Mouse (Mus musculus): ENCODE results near the gene Kif2c.

Kif2c gene

DNA sequence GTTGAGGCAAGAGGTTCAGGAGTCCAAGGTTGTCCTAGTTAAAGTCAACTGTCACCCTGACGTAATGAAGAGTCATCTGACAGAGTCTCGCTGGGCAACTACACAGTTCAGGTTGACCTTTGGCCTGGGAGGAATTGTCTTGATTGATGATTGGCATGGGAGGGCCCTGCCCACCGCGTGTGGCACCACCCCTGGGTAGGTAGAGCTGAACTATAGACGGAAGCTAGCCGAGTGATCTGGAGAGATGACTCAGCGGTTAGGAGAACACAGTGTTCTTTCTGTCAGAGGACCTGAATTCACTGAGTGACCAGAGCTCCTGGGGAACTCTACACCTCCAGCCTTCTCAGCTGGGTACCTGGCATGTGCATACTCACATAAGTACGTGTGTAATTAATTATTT lies 46.4 kb downstream of the Kif2c start:
- DNase-seq (ENCODE audit: low spot score) = no peak

DNA sequence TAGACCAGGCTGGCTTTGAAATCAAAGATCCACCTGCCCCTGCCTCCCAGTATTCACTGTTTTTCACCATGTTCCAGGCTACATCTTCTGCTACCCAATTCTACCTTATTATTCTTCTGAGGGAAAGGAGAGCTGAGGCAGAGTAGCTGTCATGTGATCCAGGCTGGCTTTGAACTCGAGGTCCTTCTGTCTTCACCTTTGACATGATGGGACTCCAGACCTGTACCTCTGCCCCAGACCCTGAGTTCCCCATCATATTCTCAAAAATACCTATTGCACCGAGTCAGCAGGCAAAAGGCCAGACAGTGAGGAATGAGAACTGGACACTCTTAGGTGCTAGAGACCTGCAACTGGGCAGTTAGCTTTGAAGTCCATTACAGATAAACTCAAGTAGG lies 47.8 kb downstream of the Kif2c start:
- no peak for DNase-seq (ENCODE audit: low spot score)

DNA sequence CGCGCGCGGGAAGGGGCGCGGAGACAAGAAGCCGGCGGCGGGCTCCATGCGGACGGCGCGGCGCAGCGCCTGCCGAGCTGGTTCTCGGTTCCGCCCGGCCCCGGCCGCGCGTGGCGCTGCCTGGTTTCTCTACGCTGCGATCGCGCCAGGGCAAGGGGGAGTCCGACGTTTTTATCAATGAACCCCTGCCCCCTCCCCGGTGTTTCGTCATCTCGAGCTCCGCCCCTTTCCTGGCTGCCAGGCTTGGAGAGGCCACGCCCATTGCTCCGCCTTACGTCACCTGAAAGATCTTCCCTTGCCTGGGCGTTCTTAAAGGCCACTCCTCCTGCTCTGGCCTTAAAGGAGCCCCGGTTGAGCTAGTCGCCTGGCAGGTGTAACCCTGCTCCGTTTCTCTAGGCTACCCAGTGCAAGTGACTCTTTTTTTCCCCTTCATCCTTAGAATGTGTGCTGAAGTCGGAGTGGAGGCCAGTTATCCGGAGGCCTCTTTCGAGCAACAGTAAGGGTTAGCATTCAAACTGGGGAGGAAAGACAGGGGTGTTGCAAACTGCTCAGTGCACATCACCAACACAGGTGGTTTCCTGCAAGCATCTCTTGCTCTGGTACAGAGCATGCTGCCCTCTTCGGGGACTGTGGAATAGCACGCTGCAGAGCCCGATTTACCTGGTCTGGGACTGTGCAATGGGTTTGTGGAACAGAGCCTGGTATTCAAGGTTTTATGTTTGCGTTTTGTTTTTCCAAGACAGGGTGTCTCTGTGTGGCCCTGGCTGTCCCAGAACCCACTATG lies 48.4 kb downstream of the Kif2c start, which contains the start of gene Plk3:
Gene Plk3, minus strand, starts transcription at position 147 of the 784 bp plus-strand sequence.
- DNase-seq (ENCODE audit: low spot score) = peak; percentile 99

DNA sequence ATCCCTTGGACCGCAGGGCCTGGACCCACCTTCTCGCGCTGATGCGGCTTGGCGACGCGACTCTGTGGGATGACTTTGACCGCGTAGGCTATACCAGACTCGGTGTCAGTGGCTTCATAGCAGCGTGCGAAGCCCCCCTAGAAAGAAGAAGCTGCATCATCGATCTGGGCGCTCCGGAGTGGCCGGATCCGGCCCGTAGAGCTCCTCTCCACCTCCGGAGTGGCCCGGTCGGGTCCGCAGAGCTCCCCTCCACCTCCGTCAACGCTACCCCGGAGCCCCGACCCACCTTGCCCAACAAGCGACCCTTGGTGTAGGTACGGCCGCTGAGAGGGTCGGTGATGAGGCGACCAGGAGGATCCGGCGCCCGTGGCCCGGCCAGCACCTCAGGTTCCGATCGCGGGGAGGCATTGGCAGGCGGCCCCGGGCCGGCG lies 49.1 kb downstream of the Kif2c start:
- peak; percentile 43 for DNase-seq (ENCODE audit: low spot score)

DNA sequence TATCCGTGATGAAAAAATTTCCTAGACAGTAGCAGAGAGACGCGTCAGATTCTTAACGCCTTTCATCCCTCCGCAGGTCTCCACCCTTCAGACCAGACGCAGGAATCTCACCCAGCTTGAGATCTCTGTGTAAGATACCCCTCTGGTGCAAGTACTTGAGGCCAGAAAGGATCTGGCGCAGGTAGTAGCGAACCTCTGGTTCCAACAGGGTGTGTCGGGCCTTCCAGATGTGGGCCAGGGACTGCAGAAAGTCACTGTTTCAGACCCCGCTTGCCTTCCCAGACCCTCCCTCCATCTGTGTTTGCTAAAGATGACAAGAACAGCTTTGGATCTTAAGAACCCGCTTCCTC lies 49.7 kb downstream of the Kif2c start:
- DNase-seq (ENCODE audit: low spot score) = no peak

DNA sequence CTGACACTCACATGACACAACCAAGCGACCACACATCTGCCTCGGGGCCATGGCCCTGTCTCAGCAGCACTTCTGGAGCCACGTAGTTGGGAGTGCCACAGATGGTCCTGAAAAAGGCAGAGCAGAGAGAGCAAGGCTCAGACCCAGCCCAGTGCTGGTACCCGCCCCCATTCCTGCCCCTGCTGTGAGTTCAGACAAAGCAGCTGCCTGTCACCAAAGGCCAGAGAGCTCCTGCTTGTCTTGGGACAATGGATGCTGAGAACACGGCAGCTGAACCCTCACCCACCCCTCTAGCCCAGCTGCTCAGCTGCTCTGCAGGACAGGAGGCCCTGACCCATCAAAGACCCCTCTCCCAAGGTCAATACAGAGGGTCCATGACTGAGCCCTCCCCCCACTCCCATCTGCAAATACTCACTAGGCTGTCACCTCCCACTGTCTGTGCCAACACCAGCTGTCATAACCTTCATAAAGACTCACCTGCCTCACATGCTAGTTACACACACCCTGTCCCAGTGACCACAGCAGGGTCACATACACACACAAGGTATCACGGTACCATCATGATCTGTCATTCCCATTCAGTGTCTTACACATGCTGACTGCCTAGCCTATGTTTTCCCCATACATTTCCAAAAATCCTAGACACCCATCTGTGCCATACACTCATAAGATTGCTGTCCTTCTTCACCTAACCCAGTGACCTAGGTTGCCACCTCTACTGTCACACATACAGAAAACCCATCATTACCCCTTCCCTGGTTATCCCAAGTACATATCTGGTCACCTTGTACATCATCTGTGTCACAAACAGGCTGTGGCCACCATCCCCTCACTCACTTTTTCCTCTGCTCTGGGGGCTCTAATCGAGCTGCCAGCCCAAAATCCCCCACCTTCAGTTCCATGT lies 50.3 kb downstream of the Kif2c start:
- DNase-seq (ENCODE audit: low spot score) = peak; percentile 87

DNA sequence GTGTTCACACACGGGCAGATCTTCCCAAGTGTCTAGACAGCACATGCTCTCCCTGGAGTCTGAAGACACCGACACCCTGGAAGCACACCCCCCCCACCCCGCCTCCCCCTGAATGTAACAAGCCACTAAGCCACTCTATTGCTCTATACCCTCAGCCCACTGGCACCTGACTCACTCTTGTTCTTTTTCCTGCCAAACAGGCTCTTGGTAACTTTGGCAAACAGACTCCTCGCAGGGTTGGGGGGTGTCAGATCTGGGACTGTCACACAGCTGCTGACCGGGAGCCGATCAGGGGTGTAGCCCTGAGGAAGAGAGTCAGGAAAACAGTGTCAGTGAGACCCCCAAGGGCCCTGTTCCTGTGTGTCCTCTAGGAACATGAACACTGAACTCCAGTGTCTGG lies 51.2 kb downstream of the Kif2c start:
- DNase-seq (ENCODE audit: low spot score) = no peak

DNA sequence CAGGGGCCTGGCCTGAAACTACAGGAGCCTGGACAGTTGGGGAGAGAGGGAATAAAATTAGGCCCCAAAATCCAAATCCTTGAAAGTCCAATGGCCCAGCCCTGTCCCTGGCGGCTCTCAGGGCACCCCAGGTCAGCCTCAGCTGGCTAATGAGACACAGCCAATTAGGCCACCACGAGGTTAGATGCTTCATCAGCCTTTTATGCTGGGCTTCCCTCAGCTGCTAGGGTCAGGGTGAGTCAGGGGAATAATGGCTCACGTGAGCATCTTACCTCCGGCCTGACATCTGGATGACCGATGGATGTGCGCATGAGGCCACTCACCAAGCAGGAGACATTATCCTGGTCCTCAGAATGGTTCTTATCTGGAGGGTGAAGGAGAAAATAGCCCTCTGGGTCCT lies 51.6 kb downstream of the Kif2c start:
- no peak for DNase-seq (ENCODE audit: low spot score)

DNA sequence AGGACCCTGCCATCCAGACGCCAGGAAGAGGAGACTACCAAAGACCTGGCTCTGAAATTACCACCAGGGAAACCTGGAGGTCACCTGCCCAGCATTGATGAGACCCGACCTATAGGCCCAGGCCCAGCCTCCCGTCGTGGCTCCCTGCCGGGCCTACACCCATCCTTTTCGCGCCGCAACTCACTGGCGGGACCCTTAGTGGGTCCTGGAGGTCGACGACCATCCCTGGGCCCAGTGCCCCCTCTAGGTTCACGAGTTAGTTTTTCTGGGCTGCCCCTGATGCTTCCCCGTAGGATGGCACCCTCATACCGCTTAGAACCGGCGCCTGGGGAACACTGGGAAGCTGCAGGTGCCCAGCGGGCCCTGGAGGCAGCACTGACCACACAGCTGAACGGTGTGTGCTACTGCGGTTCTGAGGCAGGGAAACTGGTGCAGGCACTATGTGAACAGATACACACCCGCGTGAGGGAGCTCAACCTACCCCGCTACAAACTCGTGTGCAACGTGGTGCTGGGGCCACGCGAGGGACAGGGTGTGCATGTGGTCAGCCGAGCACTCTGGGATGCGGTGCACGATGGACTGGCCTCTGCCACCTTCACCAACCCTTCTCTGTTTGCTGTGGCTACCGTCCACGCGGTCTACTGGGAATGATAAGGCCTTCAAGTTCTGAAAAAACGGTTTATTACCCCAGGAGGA lies 54.3 kb downstream of the Kif2c start:
- DNase-seq (ENCODE audit: low spot score) = no peak

DNA sequence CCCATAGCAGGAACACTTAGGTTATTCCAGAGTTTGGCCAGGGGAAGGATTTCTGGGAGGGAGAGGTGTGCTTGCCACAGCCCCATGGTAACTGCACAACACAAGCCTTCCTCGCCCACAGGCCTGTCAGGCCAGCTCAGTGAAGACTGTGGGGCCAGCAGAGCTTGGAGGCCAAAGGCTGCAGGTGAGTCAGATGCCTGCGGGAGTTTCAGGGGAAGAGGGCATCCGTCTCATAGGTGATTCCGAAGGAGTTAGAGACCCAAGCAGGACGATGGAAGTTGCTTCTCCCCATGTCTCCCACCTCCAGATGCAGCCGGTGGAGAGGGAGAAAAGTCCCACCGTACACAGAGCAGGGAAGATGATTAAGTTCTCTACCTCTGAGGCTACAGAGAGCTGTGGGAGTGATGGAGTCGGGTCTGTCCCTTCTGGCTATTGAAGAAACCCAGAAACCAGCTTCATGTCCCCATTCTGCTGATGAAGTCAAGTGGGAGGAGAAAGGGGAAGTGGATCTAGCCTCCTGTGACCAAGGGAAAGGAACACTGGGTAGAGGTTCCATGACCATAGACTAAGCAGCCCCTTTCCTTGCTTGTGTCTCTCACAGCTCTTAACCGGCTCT lies 55.7 kb downstream of the Kif2c start, which contains the start of gene Tctex1d4:
Gene Tctex1d4, plus strand, starts transcription at position 120 of the 616 bp plus-strand sequence.
- no peak for DNase-seq (ENCODE audit: low spot score)

DNA sequence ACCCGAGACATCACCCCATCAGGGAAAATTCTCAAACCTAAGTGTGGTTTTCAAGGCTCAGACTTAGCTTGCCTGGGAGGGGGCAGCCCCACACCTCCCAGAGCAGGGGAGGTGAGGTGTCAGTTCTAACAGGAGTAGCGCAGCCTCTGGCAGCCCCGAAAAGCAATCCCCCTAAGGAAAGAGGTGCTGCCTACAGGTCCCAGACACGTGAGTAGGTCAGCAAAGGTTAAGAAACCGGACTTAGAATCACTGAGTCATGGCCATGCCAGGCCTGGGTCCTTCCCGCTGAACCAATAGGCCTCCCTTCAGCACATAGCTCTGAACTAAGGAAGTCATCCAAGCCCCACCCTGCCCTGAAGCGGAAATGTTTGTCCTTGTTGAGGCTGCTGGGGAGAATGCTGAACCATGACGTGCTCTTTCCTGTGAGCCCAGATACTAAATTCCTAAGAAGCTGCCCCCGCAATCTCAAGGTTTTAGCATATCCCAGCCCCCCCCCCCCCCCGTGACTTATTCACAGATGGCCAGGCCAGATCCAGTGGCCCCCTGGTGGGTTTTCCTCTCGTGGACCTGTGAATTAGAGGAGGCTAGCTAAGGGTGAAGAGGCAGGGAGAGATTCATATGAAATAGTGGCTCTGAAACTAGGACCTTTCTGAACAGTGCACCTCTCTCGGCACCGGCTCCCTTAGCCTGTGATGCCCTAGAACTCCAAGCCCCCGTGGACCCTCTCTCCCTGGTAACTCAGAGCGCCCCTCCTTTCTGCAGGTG lies 56.3 kb downstream of the Kif2c start:
- peak; percentile 61 for DNase-seq (ENCODE audit: low spot score)

DNA sequence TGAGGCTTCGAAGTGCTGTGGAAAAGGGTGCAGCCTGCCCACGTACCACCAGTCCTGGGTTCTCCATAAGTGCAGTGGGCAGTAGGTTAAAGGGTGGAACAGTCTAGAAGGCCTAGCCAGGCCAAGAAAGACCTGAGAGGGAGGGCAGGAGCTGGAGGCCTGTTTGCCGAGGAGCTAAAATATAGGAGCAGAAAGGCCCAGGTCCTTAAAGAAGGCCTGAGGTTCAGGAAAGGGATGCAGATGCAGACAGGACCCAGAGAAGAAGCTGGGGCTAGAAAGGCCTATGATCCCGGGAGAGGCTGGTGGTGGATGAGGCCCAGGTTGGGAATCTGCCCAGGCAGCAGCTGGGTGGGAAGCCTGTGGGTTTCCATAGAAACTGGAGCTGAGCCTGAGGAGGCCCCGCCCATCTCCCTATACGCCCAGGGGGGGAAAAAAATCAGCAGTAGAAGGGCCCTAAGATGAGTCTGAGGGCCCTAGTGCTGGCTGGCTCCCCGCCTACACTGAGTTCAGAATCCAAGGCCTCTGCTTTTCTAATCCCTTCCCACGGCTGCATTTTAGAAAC lies 57.0 kb downstream of the Kif2c start, which contains the start of gene Btbd19:
Gene Btbd19, minus strand, starts transcription at position 378 of the 562 bp plus-strand sequence.
- peak; percentile 73 for DNase-seq (ENCODE audit: low spot score)

DNA sequence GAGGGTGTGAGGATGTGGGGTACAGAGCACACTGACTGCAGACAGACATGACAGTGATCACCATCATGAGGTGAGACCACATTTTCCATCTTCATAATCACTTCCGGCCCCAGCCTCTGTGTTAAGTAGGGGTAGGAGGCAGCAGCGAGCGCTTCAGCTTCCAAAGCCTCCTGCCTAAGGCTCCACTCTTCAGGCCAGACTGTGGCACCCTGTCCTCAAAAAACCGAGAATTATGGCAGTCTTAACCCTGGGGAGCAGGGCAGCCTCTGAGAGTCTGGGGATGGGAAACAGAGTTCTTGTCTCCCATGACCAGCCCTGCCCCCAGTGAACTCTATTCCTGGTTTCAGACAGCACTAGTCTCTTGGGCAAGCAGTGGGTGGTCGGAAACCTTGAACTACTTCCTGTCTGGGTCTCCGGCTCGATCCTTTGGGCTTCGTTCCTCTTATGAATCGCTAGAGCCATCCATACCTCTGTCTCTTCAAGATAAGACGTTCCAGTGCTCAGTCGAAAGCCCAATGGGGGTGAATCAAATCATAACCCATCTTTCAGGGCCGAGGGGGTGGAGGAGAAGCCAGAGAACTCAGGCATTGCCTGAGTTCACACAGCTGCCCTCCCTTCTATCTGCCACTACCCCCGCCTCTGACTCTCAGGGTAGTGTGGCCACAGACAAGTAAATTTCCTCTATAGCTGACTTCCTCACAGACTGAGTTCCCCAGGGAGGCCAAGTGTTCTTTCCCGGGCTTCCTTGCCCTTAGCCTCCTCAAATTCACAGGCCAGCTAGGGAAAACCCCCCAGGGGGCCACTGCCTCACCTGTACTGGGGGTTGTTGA lies 57.7 kb downstream of the Kif2c start:
- no peak for DNase-seq (ENCODE audit: low spot score)

DNA sequence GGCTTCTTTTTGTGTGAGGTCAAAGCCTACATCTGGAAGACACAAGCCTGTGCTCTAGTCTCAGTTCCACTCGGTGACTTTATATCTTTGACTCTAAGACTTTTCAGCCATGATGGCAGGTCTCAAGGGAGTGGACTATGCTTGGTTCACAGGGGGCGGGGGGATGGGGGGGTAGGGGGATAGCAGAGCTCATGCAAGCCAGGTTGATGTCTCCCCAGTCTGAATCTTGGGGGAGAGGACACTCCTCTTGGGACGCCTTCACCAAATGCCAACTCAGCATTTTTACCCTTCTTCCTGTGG lies 58.3 kb downstream of the Kif2c start:
- no peak for DNase-seq (ENCODE audit: low spot score)

DNA sequence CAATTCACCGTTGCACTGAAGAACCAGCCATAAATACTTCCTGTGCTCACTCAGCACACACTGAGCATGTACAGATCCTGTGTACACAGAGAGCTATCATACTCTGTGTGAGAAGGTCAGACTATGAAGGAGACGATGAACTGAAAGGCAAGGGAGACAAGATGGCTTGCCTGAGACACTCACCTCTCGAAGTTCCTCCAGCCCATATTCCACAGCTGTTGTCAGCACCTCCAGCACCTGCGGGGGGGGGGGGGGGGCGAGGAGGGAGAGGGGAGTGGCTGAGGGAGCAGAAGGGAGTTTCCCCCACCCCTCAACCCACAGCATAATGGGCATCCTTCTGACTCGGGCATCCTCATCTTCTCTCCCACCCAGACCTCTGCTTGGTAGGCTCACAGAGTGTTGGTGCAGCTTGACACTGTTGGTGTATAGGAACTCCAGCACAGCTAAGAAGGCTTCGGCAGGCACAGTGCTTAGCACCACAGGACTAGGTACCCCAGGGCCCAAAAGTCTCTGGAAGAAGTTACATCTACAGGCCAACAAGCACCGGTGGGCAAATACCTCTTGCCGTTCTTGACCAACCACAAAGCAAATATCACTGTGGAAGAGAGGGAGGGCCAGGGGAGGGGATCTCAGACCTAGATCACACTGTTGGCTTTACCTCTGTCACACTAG lies 58.8 kb downstream of the Kif2c start:
- DNase-seq (ENCODE audit: low spot score) = no peak

DNA sequence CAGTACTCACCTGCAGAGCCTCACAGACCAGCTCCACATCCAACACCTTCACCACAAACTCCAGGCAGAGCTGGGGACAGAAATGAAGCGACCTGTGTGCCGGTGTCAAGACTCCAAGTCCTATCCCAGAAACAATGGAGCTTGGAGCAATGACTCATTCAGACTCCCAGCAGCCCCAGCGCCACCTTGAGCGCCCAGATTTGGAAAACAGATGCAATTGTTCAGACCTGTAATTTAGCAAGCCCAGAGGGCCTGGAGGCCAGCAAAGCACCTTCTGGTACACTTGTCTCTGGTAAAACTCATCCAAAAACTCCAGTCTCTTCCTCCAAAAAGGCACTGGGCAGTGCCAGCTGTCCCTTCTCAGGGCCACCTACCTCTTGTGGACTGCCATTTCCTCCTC lies 60.2 kb downstream of the Kif2c start:
- no peak for DNase-seq (ENCODE audit: low spot score)

DNA sequence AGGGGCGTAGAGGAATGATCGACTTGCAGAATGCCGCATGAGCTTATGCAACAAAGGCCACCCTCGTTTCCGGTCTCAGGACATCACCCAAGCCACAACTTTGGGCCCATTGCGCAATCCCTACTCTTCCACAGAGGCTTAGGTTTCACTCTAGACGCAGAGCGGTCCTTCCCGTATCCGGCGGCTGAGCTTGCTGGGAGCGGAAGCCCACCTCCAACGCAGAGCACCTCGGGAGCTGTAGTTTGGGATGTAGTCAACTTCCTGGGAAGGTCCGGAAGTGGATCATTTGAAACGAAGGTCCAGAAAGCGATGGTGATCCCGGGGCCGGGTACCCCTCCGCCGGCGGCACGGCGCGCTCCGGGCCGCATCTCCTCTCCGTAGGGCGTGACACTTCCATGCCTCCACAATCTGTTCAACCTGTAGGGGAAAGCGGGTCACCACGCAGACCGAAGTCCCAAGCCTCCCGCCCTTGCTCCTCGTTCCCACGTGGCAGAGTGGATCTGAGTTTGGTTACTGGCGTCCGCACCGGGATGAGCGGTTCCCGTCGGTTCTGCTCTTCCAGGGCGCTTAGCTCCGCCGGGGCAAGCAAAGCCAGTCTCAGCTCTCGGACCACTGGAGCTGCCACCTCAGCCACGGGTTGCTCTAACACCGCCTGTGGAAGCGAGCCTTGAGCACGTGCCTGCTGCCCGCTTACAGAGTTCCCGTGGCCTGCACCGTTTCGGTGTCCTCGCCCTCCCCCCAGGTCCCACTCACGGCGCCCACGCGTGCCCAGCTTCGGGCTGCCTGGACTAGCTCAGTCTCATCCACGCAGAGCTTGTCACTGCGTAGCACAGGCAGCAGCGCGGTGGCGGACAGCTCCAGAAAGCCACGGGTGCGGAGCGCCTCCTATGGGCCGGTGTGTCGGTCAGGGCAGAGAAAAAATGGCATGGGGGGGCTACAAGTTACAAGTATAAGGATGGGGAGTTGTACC lies 61.7 kb downstream of the Kif2c start:
- DNase-seq (ENCODE audit: low spot score) = peak; percentile 98

DNA sequence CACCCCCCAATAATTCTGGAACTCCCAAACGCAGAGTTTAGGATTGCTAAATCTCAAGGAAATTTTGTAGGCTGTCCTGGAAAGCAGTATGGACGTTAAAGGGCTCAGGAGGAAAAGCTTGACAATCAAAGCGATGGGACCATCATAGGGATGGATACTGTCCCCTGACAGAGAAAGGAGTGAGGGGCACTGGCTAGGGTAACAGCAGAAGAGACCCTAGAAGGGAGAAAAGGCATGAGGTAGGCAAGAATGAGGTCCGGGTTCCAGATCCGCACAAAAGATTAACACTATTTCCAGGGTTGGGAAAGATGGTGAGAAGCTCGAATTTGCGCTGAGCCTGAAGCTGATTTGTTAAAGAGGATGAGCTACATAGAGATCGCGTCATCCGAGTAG lies 62.4 kb downstream of the Kif2c start:
- no peak for DNase-seq (ENCODE audit: low spot score)
